Mouse (Mus musculus) kidney, adult 11 months (tissue): ENCODE measurements around the gene Hao2.

Experiments
- DNase-seq: peaks from one replicate; pipeline ENCODE4 v3.0.0; 2022

Gene Hao2

GRCm38 (mm10) chr3:98893057-98893772 lies at the start of gene Hao2:
Gene Hao2, minus strand, starts transcription at chr3:98893239.
- DNase-seq = peak; percentile 26

GRCm38 (mm10) chr3:98941601-98942000 lies 48.6 kb upstream of the Hao2 start:
- no peak for DNase-seq

GRCm38 (mm10) chr3:98941066-98941551 lies 48.1 kb upstream of the Hao2 start:
- no peak for DNase-seq

- no peak for DNase-seq
Measured at GRCm38 (mm10) chr3:98940225-98940624, 47.2 kb upstream of the Hao2 start.

- peak; percentile 41 for DNase-seq
Measured at GRCm38 (mm10) chr3:98936446-98936845, 43.4 kb upstream of the Hao2 start.

GRCm38 (mm10) chr3:98934601-98935000 lies 41.6 kb upstream of the Hao2 start:
- DNase-seq = no peak

GRCm38 (mm10) chr3:98934041-98934440 lies 41.0 kb upstream of the Hao2 start:
- DNase-seq = peak; percentile 62

GRCm38 (mm10) chr3:98932421-98932820 lies 39.4 kb upstream of the Hao2 start:
- DNase-seq = no peak

GRCm38 (mm10) chr3:98931836-98932235 lies 38.8 kb upstream of the Hao2 start:
- peak; percentile 61 for DNase-seq

GRCm38 (mm10) chr3:98920417-98920816 lies 27.4 kb upstream of the Hao2 start:
- DNase-seq = no peak

GRCm38 (mm10) chr3:98917260-98917659 lies 24.2 kb upstream of the Hao2 start:
- DNase-seq = no peak

GRCm38 (mm10) chr3:98916856-98917255 lies 23.8 kb upstream of the Hao2 start:
- DNase-seq = no peak

GRCm38 (mm10) chr3:98915659-98916058 lies 22.6 kb upstream of the Hao2 start:
- DNase-seq = peak; percentile 37

- no peak for DNase-seq
Measured at GRCm38 (mm10) chr3:98913591-98913990, 20.6 kb upstream of the Hao2 start.

GRCm38 (mm10) chr3:98897606-98898005 lies 4.6 kb upstream of the Hao2 start:
- DNase-seq = no peak

- DNase-seq = peak; percentile 36
Measured at GRCm38 (mm10) chr3:98895071-98895601, 2.1 kb upstream of the Hao2 start.

GRCm38 (mm10) chr3:98890430-98890829 lies 2.6 kb downstream of the Hao2 start:
- no peak for DNase-seq

GRCm38 (mm10) chr3:98888206-98888605 lies 4.8 kb downstream of the Hao2 start:
- no peak for DNase-seq

- DNase-seq = no peak
Measured at GRCm38 (mm10) chr3:98880831-98881230, 12.2 kb downstream of the Hao2 start.

- DNase-seq = no peak
Measured at GRCm38 (mm10) chr3:98880216-98880615, 12.8 kb downstream of the Hao2 start.

- no peak for DNase-seq
Measured at GRCm38 (mm10) chr3:98868219-98868618, 24.8 kb downstream of the Hao2 start.

GRCm38 (mm10) chr3:98862800-98863199 lies 30.2 kb downstream of the Hao2 start:
- DNase-seq = no peak

- DNase-seq = no peak
Measured at GRCm38 (mm10) chr3:98859576-98859975, 33.5 kb downstream of the Hao2 start, which contains the start of gene Hsd3b1. Gene Hsd3b1, minus strand, starts transcription at chr3:98859794.

- no peak for DNase-seq
Measured at GRCm38 (mm10) chr3:98858051-98858450, 35.0 kb downstream of the Hao2 start.

- no peak for DNase-seq
Measured at GRCm38 (mm10) chr3:98856892-98857291, 36.1 kb downstream of the Hao2 start.
